Mouse (Mus musculus) forebrain, postnatal 0 days (tissue): ENCODE measurements around the gene Cyp4v3. TPM values are rescaled to one million over a fixed set of nuclear protein-coding genes. Genes with fewer than 3 reads are reported as not detected.

Experiments used
- ATAC-seq: fragments of 200-750 bp; cut with Nextera tagmentation; 2 replicates; pipeline ENCODE4 v1.8.0; 2017; ENCODE audit warnings: mild to moderate bottlenecking, moderate library complexity
- DNase-seq: peaks from one replicate; pipeline ENCODE4 v3.0.0-alpha.2; 2015
- H3K27ac ChIP-seq: fragments of 300-500 bp; sonication (generic); 2 replicates; pipeline ENCODE4 v1.5.1; 2014; ENCODE audit warnings: low read depth, mild to moderate bottlenecking, antibody characterized with exemption, low read length, moderate library complexity, mixed read lengths
- H3K27me3 ChIP-seq: fragments of 300-500 bp; sonication (generic); 2 replicates; pipeline ENCODE4 v1.6.1; 2014; ENCODE audit warnings: mild to moderate bottlenecking, low read length, mixed read lengths; ENCODE audit not compliant: insufficient read depth
- H3K36me3 ChIP-seq: fragments of 300-500 bp; sonication (generic); 2 replicates; pipeline ENCODE4 v1.6.1; 2014; ENCODE audit warnings: mild to moderate bottlenecking, moderate library complexity; ENCODE audit not compliant: insufficient read depth
- H3K4me1 ChIP-seq: fragments of 300-500 bp; sonication (generic); 2 replicates; pipeline ENCODE4 v1.6.1; 2014; ENCODE audit warnings: antibody characterized with exemption; ENCODE audit not compliant: insufficient read depth
- H3K4me2 ChIP-seq: fragments of 300-500 bp; sonication (generic); 2 replicates; pipeline ENCODE4 v1.6.1; 2014; ENCODE audit warnings: low read depth, mild to moderate bottlenecking, moderate library complexity
- H3K4me3 ChIP-seq: fragments of 300-500 bp; sonication (generic); 2 replicates; pipeline ENCODE4 v1.5.1; 2014; ENCODE audit warnings: low read depth, low read length, mixed read lengths
- H3K9ac ChIP-seq: fragments of 300-500 bp; sonication (generic); 2 replicates; pipeline ENCODE4 v1.6.1; 2014; ENCODE audit warnings: mild to moderate bottlenecking
- H3K9me3 ChIP-seq: fragments of 300-500 bp; sonication (generic); 2 replicates; pipeline ENCODE4 v1.6.1; 2016; ENCODE audit warnings: low read length
- CTCF ChIP-seq: sonication (generic); IDR thresholded peaks from 2 replicates; pipeline ENCODE4 v1.5.1; 2016; ENCODE audit warnings: antibody characterized with exemption, control low read depth, low read depth
- WGBS: fragments of 180-500 bp; shearing (Covaris S2); extraction: QIAGEN DNeasy Blood & Tissue Kit; methylation state at CpG from one replicate; pipeline ENCODE4 v1.1.7; 2014; 5-methylcytosine and 5-hydroxymethylcytosine counted together
- polyA plus RNA-seq: library from polyadenylated mRNA; unstranded; fragments of >200 nt; fragmentation: Nextera tagmentation; extraction: Ambion mirVana; gene quantifications from 2 replicates; pipeline ENCODE4 v1.2.1, GENCODE M21; 2015
- total RNA-seq: library from RNA; depleted of rRNA; stranded (reverse); fragments of >200 nt; gene quantifications from 2 replicates; pipeline ENCODE4 v1.2.3, GENCODE M21; 2014; rRNA removed

The Cyp4v3 gene
- total and polyA plus RNA-seq, 2 experiments from 2014 or later, result 2.1 to 2.2 TPM

- 44% methylated on average over 8 of the region's 8 CpGs for WGBS
- ATAC-seq, result no peak
- Histone ChIP-seq H3K36me3 (no peaks in the 10 kb centered on the region), H3K4me3 (no peak overlapping the region), H3K9me3 (no peaks in the 10 kb centered on the region), H3K27ac (no peak overlapping the region), H3K4me2 (no peak overlapping the region), H3K27me3 (no peaks in the 10 kb centered on the region), H3K9ac (no peak overlapping the region), H3K4me1 (no peaks in the 10 kb centered on the region)
- TF ChIP-seq CTCF, result no peak
- no peak for DNase-seq
Measured at GRCm38 (mm10) chr8:45266993-45267392, 66.0 kb downstream of the Cyp4v3 start.

- no peaks in the 10 kb centered on the region for H3K9me3 ChIP-seq
- ATAC-seq (no peak), DNase-seq (no peak)
- 91% methylated on average over 4 of the region's 4 CpGs for WGBS
- no peak overlapping the region for H3K4me2 ChIP-seq
- no peaks in the 10 kb centered on the region for H3K36me3 ChIP-seq
- no peak overlapping the region for H3K4me3 ChIP-seq
- no peaks in the 10 kb centered on the region for H3K4me1 ChIP-seq
- no peak for TF ChIP-seq CTCF
- no peak overlapping the region for H3K9ac ChIP-seq
- H3K27ac ChIP-seq, result no peak overlapping the region
- H3K27me3 ChIP-seq, result no peaks in the 10 kb centered on the region
Measured at GRCm38 (mm10) chr8:45264918-45265317, 68.1 kb downstream of the Cyp4v3 start.

- H3K4me1 ChIP-seq, result no peaks in the 10 kb centered on the region
- H3K4me3 ChIP-seq, result no peak overlapping the region
- no peak for TF ChIP-seq CTCF
- H3K9me3 ChIP-seq, result no peaks in the 10 kb centered on the region
- ATAC-seq, result no peak
- no peak overlapping the region for H3K27ac ChIP-seq
- no peaks in the 10 kb centered on the region for H3K36me3 ChIP-seq
- no peaks in the 10 kb centered on the region for H3K27me3 ChIP-seq
- WGBS, result 87% methylated on average over 3 of the region's 3 CpGs
- DNase-seq, result no peak
- no peak overlapping the region for H3K4me2 ChIP-seq
- no peak overlapping the region for H3K9ac ChIP-seq
Measured at GRCm38 (mm10) chr8:45262851-45263250, 70.2 kb downstream of the Cyp4v3 start.

GRCm38 (mm10) chr8:45261920-45262319 is 71.1 kb downstream of the Cyp4v3 start, which contains the start of gene F11:
Gene F11, minus strand, starts transcription at chr8:45262031.
- H3K4me3 ChIP-seq, result no peak within 1 kb of the TSS
- H3K4me2 ChIP-seq, result no peak within 1 kb of the TSS
- no peak for DNase-seq
- no peak for TF ChIP-seq CTCF
- no peaks in the 10 kb centered on the region for H3K4me1 ChIP-seq
- no peaks in the 10 kb centered on the region for H3K27me3 ChIP-seq
- no peak for ATAC-seq
- WGBS, result 88% methylated on average over 10 of the region's 10 CpGs
- H3K9me3 ChIP-seq, result no peaks in the 10 kb centered on the region
- no peak within 1 kb of the TSS for H3K9ac ChIP-seq
- no peak within 1 kb of the TSS for H3K27ac ChIP-seq
- no peaks in the 10 kb centered on the region for H3K36me3 ChIP-seq

GRCm38 (mm10) chr8:45258421-45258820 is 74.6 kb downstream of the Cyp4v3 start:
- no peak overlapping the region for H3K4me2 ChIP-seq
- DNase-seq (no peak), ATAC-seq (no peak)
- WGBS, result 75% methylated on average over 8 of the region's 8 CpGs
- no peak overlapping the region for H3K9ac ChIP-seq
- no peak for TF ChIP-seq CTCF
- H3K4me1 ChIP-seq, result no peaks in the 10 kb centered on the region
- H3K4me3 ChIP-seq, result no peak overlapping the region
- no peaks in the 10 kb centered on the region for H3K36me3 ChIP-seq
- no peaks in the 10 kb centered on the region for H3K9me3 ChIP-seq
- no peak overlapping the region for H3K27ac ChIP-seq
- H3K27me3 ChIP-seq, result no peaks in the 10 kb centered on the region

- WGBS, result 90% methylated on average over 12 of the region's 12 CpGs
- no peaks in the 10 kb centered on the region for H3K4me1 ChIP-seq
- no peak overlapping the region for H3K4me3 ChIP-seq
- DNase-seq (no peak), ATAC-seq (no peak)
- H3K9me3 ChIP-seq, result no peaks in the 10 kb centered on the region
- no peaks in the 10 kb centered on the region for H3K36me3 ChIP-seq
- H3K27me3 ChIP-seq, result no peaks in the 10 kb centered on the region
- TF ChIP-seq CTCF, result no peak
- H3K9ac ChIP-seq, result no peak overlapping the region
- no peak overlapping the region for H3K27ac ChIP-seq
- no peak overlapping the region for H3K4me2 ChIP-seq
Measured at GRCm38 (mm10) chr8:45255040-45255439, 78.0 kb downstream of the Cyp4v3 start.

Other genes starting within 250 kb of the Cyp4v3 start
- gene F11, start 71.2 kb downstream of the Cyp4v3 start, total RNA-seq, result not detected in 2 replicates
- not detected in 2 replicates for gene F11, start 71.2 kb downstream of the Cyp4v3 start, polyA plus RNA-seq
- gene Klkb1, start 38.4 kb downstream of the Cyp4v3 start, total RNA-seq, result under 0.01 and 0.24 TPM in 2 replicates
- 0.05 TPM in 1 of 2 replicates, not detected in the other for gene Klkb1, start 38.4 kb downstream of the Cyp4v3 start, polyA plus RNA-seq
- gene Gm45753, start 24.8 kb downstream of the Cyp4v3 start, total RNA-seq, result not detected in 2 replicates
- 0.08 and 0.13 TPM in 2 replicates for gene Gm45753, start 24.8 kb downstream of the Cyp4v3 start, polyA plus RNA-seq
- gene Fam149a, start 49.1 kb upstream of the Cyp4v3 start, total RNA-seq, result 22.6 and 27.3 TPM in 2 replicates
- 10.8 and 15.0 TPM in 2 replicates for gene Fam149a, start 49.1 kb upstream of the Cyp4v3 start, polyA plus RNA-seq
- gene Tlr3, start 77.9 kb upstream of the Cyp4v3 start, total RNA-seq, result 0.95 and 1.3 TPM in 2 replicates
- 1.1 and 1.3 TPM in 2 replicates for gene Tlr3, start 77.9 kb upstream of the Cyp4v3 start, polyA plus RNA-seq
- 66.9 and 88.8 TPM in 2 replicates for gene Sorbs2, start 174.6 kb upstream of the Cyp4v3 start, total RNA-seq
- gene Sorbs2, start 174.6 kb upstream of the Cyp4v3 start, polyA plus RNA-seq, result 20.8 and 33.2 TPM in 2 replicates